Comparison of ENCODE assay signal across 17 mouse cellular contexts in the genomic region with DNA sequence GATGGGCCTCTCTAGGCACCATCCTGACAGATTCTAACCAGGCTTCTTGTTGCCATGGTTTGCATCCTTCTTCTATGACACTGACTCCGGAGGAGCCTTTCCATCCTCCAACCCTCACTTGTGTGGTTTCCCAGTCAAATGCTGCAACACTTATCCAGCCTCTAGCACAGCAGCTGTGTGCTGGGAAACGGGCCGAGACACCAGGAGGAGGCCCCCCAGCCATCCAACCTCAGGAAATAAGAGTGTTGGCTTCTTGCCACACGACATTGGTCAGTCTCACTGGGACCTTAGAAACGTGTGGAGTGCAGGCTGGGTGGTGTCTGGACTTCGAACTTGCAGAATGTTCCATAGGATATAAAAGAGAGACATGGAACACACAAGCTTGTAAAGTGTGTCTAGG.
A peak's percentile ranks its signal among the peaks of the same experiment; 100 is the strongest.
DNase-seq lines count a peak whose midpoint lies in the region; ATAC-seq lines count a peak whose summit lies in the region.
"Had no signal": no experiment of that assay in that cellular context is flagged by ENCODE, and none has a peak within 500 bp of the region (broad histone marks: within the 10 kb centered on the region; RNA-seq: fewer than 3 reads in every experiment).

No protein-coding gene starts in this region.

- H3K4me2 ChIP-seq in heart, embryonic 12.5 days: no peak overlapping the region
- H3K4me2 ChIP-seq in limb, embryonic 13.5 days (replicated peaks): no peak overlapping the region
- no peak overlapping the region for H3K4me2 ChIP-seq in midbrain, embryonic 16.5 days (ENCODE audit: low read length)
- H3K4me2 ChIP-seq: hindbrain, embryonic 14.5 days; liver, embryonic 11.5 days had no signal

- no peak for ATAC-seq in heart, embryonic 12.5 days (ENCODE audit: insufficient number of reproducible peaks, low FRiP score)
- 0 out of 2 replicates have a peak, but pooled peaks have one; percentile 59 for ATAC-seq in limb, embryonic 13.5 days (ENCODE audit: low FRiP score, low read depth)
- ATAC-seq in midbrain, embryonic 16.5 days: no peak
- ATAC-seq: forebrain, postnatal 0 days had no signal

- no peak overlapping the region for H3K4me3 ChIP-seq in heart, embryonic 12.5 days
- H3K4me3 ChIP-seq in limb, embryonic 13.5 days: no peak overlapping the region
- H3K4me3 ChIP-seq in limb, embryonic 10.5 days: no peak overlapping the region
- H3K4me3 ChIP-seq in midbrain, embryonic 16.5 days (ENCODE audit: low read depth, low read length): no peak overlapping the region

- H3K9me3 ChIP-seq in heart, embryonic 12.5 days (replicated peaks): no peaks in the 10 kb centered on the region
- H3K9me3 ChIP-seq in limb, embryonic 13.5 days: no peaks in the 10 kb centered on the region
- no peaks in the 10 kb centered on the region for H3K9me3 ChIP-seq in limb, embryonic 10.5 days (replicated peaks)
- H3K9me3 ChIP-seq in midbrain, embryonic 16.5 days (replicated peaks; ENCODE audit: control insufficient read depth, low read length, poor library complexity, severe bottlenecking): no peaks in the 10 kb centered on the region

- no peaks in the 10 kb centered on the region for H3K27me3 ChIP-seq in heart, embryonic 12.5 days (replicated peaks)
- H3K27me3 ChIP-seq in limb, embryonic 13.5 days: no peaks in the 10 kb centered on the region
- H3K27me3 ChIP-seq in limb, embryonic 10.5 days (ENCODE audit: low read depth, poor library complexity, severe bottlenecking): no peaks in the 10 kb centered on the region
- H3K27me3 ChIP-seq in midbrain, embryonic 16.5 days (ENCODE audit: control insufficient read depth, insufficient read depth, low read depth, low read length): no peaks in the 10 kb centered on the region

- intact Hi-C loops in heart, postnatal 36 days (cut with DNase I): no loop called here

- peak; percentile 97 for DNase-seq in heart, adult 11 months
- no peak for DNase-seq in limb, embryonic 10.5 days (ENCODE audit: low spot score)
- DNase-seq in heart, adult 8-10 months (ENCODE audit: low spot score): peak; percentile 58
- DNase-seq in heart, postnatal 36 days: peak; percentile 32 to 48
- DNase-seq in adrenal gland, adult 18-20 months (ENCODE audit: low spot score in 2 of 2): no peak
- DNase-seq: B cell, adult 2 months; cerebellum, postnatal 36 days; forebrain, postnatal 0 days; kidney, adult 2 months; midbrain, embryonic 14.5 days; right cerebral cortex, postnatal 14 days; thymus, adult 2 months had no signal

- H3K27ac ChIP-seq in heart, embryonic 12.5 days (ENCODE audit: poor library complexity, severe bottlenecking): no peak overlapping the region
- H3K27ac ChIP-seq in limb, embryonic 13.5 days: no peak overlapping the region
- H3K27ac ChIP-seq in limb, embryonic 10.5 days: no peak overlapping the region
- no peak overlapping the region for H3K27ac ChIP-seq in midbrain, embryonic 16.5 days (ENCODE audit: low read length)
- H3K27ac ChIP-seq: hindbrain, embryonic 14.5 days had no signal

- no peaks in the 10 kb centered on the region for H3K4me1 ChIP-seq in heart, embryonic 12.5 days (replicated peaks)
- no peaks in the 10 kb centered on the region for H3K4me1 ChIP-seq in limb, embryonic 13.5 days
- peaks cover 4% of the 10 kb centered on the region; the same call in 1 of the 2 replicates for H3K4me1 ChIP-seq in limb, embryonic 10.5 days
- H3K4me1 ChIP-seq in midbrain, embryonic 16.5 days (ENCODE audit: control insufficient read depth, insufficient read depth, low read length): no peaks in the 10 kb centered on the region

- H3K9ac ChIP-seq in heart, embryonic 12.5 days: no peak overlapping the region
- H3K9ac ChIP-seq in limb, embryonic 13.5 days: no peak overlapping the region
- H3K9ac ChIP-seq in midbrain, embryonic 16.5 days (ENCODE audit: low read depth, low read length): no peak overlapping the region
- H3K9ac ChIP-seq: forebrain, postnatal 0 days; hindbrain, embryonic 14.5 days had no signal

- no peaks in the 10 kb centered on the region for H3K36me3 ChIP-seq in heart, embryonic 12.5 days
- H3K36me3 ChIP-seq in limb, embryonic 13.5 days: no peaks in the 10 kb centered on the region
- no peaks in the 10 kb centered on the region for H3K36me3 ChIP-seq in limb, embryonic 10.5 days
- no peaks in the 10 kb centered on the region for H3K36me3 ChIP-seq in midbrain, embryonic 16.5 days (ENCODE audit: control insufficient read depth, insufficient read depth, low read length)

- 60% methylated on average over 6 of the region's 6 CpGs for WGBS in heart, embryonic 12.5 days
- 60% methylated on average over 6 of the region's 6 CpGs for WGBS in limb, embryonic 13.5 days
- WGBS in limb, embryonic 10.5 days: 88% methylated on average over 6 of the region's 6 CpGs
- WGBS in midbrain, embryonic 16.5 days: 84% methylated on average over 6 of the region's 6 CpGs

Comparison
In these comparisons a context has a peak if more than half of its experiments do, and no peak if none do; other contexts are left out.
1. DNase-seq: peak in heart, adult 11 months (single experiment), heart, adult 8-10 months (single experiment) and heart, postnatal 36 days (2 of 2); none in limb, embryonic 10.5 days (single experiment) and adrenal gland, adult 18-20 months (0 of 2).